Mouse (Mus musculus) duodenum, adult 2 months (tissue): ENCODE data around the gene Nectin4. TPM values are rescaled to one million over a fixed set of nuclear protein-coding genes. Genes with fewer than 3 reads are reported as not detected.

ENCODE experiments used
- polyA plus RNA-seq: library from polyadenylated mRNA; depleted of rRNA; stranded (reverse); fragments of >200 nt; gene quantifications from 2 replicates; pipeline ENCODE4 v1.2.3, GENCODE M21; 2012; ENCODE audit warnings: low replicate concordance; rRNA removed

Nectin4 gene
- 0.15 and 1.1 TPM in 2 replicates for polyA plus RNA-seq

DNA sequence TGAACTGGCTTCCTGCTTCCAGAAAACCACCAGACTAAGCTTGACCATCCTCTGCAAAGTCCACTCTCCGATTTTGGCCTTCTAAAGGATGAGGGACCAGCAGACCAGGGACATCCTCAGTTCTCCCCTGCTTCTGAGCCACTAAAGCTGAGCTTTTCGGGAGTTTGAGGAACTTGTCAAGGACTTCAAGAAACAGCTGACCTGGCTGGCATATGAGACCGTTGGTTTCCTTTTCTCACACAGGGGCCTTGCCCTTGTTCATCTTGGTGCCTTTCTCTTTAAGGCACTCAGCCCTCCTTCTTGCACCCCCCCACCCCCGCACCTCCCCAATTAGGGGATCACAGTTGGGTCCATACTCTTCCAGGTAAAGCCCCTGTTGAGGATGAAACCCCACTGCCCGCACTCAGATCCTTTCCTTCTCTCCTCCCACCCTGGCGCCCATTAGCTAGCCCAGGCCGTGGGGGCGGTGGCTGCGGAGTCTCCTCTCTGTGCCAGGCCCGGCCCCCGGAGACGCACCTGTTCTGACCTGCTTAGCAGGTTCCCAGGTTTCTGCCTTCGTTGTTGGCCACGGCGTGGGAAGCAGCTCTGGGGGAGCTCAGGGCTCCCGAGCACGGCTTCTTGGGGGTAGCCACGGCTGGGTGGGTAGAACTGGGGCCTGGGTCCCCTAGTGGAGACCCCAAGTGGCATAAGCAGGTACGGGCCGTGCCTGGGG is at the start of gene Nectin4:
Gene Nectin4, plus strand, starts transcription at position 255 of the 712 bp plus-strand sequence.

DNA sequence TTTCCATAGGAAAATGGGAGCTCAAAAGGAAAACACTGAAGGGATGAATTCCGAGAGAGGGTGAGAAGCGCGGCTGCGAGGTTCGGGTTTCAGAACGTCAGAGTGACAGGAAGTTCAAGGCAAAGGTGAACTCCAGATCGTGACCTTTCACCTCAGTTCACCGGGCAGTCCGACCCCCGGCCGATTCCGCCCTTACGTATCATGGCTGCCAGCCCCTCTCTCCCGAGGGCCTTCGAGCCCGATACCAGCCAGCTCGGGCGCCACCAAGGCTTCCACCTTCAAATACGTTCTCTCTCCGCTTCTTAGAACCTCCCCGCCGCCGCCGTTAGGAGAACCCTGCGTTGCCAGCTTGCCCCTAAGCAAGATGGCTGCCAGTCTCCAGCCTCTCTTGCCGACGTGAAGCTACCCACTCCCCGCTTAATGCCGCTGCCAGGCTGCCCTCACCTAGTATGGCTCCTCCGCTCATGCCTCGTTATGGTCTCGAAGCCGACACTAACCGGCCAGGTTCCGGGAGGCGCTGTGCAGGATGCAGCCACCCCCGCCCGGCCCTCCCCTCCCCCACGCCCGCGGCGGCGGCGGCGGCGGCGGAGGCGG is 41.0 kb upstream of the Nectin4 start, which contains the start of gene Dedd:
Gene Dedd, plus strand, starts transcription at position 307 of the 594 bp plus-strand sequence.

DNA sequence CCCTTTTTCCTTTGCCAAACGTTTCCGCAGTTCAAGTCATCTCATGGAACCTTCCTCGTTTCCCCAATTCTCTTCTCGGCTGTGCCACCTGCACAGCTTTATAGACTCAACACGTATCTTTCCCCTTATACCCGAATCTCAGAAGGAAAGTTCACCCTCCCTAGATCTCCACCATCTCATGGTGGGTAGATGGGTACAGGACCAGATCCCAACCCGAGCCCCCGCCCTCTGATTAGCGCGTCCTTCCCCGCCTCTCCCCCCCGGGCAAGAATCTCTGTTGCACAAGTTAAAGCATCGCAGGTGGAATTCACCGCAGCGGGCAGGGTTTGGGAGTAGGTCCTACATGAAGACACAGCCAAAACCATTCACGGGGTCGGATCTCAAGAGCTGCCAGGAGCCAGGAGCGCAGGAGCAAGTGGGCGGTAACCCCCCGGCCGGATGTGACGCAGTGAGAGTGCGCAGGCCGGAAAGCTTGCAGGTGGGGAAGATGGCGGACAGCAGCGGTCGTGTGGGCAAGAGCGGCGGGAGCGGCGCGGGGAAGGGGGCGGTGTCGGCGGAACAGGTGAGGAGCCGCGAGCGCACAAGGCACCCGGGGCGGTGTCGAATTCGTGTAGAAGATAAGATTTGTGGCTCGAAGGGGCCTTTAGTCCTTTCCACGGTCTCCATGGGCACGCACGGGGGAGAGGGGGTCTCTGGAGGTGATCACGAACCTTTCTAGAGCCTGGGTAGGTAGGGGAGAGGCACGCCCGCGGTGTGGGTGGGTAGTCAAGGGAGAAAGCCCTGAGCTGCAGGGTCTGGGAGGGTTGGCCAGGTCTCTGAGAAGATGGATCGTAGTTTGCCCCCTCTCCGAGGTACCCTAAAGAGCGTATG is 24.4 kb upstream of the Nectin4 start, which contains the start of the genes Nit1 and Pfdn2:
Gene Nit1, minus strand, starts transcription at position 422 of the 870 bp plus-strand sequence.
Gene Pfdn2, plus strand, starts transcription at position 446 of the 870 bp plus-strand sequence.

DNA sequence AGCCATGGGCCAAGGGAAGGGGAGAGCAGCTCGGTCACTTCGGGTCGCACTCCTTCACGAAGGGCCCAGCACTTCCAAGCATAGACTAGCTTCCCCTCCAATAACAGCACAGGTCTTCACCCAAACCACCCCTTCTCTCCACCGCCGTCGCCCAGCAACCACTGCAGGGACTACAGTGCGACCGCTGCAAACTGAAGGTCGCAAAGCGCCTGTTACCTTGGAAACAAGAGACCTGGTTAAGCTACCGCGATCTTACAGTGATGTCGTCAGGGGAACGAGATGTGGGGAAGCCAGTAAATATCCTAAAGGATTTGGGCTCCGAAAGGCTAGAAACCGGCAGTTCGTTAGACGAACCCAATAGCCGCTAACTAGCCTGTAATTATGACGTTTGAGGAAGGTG is 9.2 kb upstream of the Nectin4 start, which contains the start of gene Klhdc9:
Gene Klhdc9, minus strand, starts transcription at position 143 of the 400 bp plus-strand sequence.

DNA sequence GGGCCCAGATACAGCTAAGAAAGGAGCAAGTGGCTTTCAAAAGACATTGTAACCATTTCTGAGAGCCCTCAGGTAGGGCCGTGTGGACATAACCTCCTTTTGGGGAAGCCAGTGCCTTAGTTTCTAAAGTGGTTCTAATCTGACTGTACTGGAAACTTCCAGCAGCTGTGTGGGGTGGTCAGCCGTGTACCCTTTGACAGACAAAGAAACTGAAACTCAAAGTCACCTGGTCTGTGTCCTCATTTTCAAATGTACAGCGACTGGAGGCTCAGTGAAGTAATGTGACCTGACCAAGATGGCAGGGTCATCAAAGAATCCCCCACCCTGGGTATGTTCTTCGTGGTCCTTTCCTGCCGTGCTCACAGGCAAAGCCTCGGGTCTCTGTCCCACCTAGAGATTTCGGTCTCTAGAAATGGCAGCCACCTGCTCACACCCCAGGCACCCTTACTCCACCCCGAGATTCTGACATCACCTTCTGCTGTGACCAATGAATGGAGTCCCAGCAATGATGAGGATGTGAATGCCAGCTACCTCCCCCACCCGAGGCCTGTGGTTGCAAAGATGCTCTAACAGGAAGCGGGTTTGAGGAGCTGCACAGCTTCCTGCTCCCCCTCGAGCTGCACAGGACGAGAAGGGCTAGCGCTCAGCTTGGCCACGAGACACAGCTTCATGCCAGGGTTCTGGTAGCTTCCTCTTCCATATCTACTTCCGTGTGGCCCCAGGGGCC is 18.6 kb downstream of the Nectin4 start, which contains the start of gene Arhgap30:
Gene Arhgap30, plus strand, starts transcription at position 579 of the 727 bp plus-strand sequence.

DNA sequence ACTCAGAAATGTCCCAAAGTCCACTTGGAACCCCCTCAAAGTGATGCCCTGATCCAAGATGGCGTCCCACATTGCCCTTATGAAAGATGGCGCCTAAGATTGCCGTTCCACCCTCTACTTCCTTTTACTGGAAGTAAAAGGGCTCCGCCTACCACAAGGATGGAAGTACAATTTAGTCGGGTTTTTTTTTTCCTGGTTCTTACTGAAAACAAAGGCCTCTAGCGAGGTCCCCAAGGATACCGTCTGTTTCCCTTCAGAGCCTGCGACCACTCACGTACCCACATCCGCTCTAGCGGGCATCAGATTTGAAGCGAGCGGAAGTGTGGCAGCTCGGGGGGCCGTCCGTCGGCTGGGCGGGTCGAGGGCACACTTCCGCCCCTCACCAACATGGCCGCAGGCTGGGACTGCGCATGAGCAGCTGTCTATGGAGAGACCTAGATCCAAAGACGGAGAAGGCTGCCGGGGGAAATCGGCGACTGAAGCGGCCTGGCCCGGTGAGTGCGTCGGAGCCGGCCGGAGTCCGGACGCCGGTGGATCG is 41.1 kb downstream of the Nectin4 start, which contains the start of gene Usf1:
Gene Usf1, plus strand, starts transcription at position 367 of the 538 bp plus-strand sequence.

DNA sequence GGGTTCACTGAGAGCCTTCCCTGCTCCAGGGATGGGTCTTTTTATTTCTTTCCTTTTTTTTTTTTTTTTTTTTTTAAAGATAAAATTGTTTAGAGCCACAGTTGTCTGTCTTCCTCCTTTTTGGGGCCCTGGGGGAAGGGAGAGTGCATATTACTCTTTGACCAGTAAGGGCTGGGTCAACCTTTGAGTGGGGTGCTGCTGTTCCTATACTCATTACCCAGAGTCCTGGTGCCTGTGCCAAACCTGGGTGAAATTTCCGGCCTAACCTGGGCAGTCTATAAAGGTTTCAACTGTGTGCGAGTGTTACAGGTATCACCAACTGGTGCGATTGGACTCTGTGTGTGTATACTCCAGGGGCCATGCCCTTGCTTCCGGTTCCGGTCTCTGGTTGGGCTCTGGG is 48.8 kb downstream of the Nectin4 start, which contains the start of gene Tstd1:
Gene Tstd1, plus strand, starts transcription at position 213 of the 400 bp plus-strand sequence.

DNA sequence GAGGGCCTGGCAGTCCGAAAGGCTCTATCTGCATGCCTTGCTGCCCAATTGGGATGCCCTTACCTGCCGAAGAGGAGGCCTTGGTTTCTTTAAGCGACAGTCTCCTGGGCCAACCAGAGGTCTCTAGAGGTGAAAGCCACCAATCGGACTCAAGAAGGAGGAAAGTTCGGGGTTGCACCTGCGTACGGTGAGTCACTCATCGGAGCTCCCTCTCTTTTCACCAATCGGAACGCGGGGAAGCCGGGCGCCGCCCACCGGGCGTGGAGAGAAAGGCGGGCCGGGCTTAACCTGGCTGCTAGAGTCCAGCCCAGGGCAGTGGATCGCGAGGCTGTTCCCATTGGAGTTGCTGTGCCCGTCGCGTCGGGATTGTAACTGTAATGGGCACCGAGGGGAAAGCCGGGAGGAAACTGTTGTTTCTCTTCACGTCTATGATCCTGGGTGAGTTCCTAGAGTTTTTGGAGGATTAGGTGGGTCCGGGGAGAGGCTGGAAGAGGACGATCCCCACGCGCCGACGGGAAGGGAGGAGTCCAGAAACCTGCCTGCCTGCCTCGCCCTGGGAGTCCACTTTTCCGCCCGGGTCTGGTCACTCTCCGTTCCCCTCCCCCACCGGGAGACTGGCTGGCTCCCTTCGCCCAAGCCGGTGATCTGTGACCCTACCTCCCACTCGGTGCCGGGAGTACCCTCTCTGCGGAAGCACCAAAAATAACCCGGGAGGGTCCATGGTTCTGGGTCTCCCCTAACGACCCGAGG is 67.5 kb downstream of the Nectin4 start, which contains the start of gene F11r:
Gene F11r, plus strand, starts transcription at position 272 of the 750 bp plus-strand sequence.

Other genes with a start within 250 kb of the Nectin4 start
- 189 and 291 TPM in 2 replicates for gene Sdhc, start 219.5 kb upstream of the Nectin4 start, polyA plus RNA-seq
- gene Mpz, start 219.4 kb upstream of the Nectin4 start, polyA plus RNA-seq = 0.25 and 0.82 TPM in 2 replicates
- gene Pcp4l1, start 173.8 kb upstream of the Nectin4 start, polyA plus RNA-seq = 27.8 and 42.5 TPM in 2 replicates
- gene Nr1i3, start 156.1 kb upstream of the Nectin4 start, polyA plus RNA-seq = 41.3 and 48.7 TPM in 2 replicates
- 26.9 and 29.4 TPM in 2 replicates for gene Tomm40l, start 147.6 kb upstream of the Nectin4 start, polyA plus RNA-seq
- gene Apoa2, start 145.0 kb upstream of the Nectin4 start, polyA plus RNA-seq = 2.0 and 3.7 TPM in 2 replicates
- 24.2 and 71.8 TPM in 2 replicates for gene Fcer1g, start 135.7 kb upstream of the Nectin4 start, polyA plus RNA-seq
- gene Adamts4, start 119.7 kb upstream of the Nectin4 start, polyA plus RNA-seq = 1.6 and 1.8 TPM in 2 replicates
- gene Ndufs2, start 118.7 kb upstream of the Nectin4 start, polyA plus RNA-seq = 127 and 139 TPM in 2 replicates
- gene B4galt3, start 99.8 kb upstream of the Nectin4 start, polyA plus RNA-seq = 86.3 and 126 TPM in 2 replicates
- gene Ppox, start 88.9 kb upstream of the Nectin4 start, polyA plus RNA-seq = 26.6 and 36.8 TPM in 2 replicates
- 30.2 and 30.4 TPM in 2 replicates for gene Usp21, start 82.1 kb upstream of the Nectin4 start, polyA plus RNA-seq
- 10.2 and 10.3 TPM in 2 replicates for gene Ufc1, start 75.1 kb upstream of the Nectin4 start, polyA plus RNA-seq
- gene Dedd, start 41.0 kb upstream of the Nectin4 start, polyA plus RNA-seq = 23.2 and 33.7 TPM in 2 replicates
- 60.9 and 66.1 TPM in 2 replicates for gene Nit1, start 24.5 kb upstream of the Nectin4 start, polyA plus RNA-seq
- gene Pfdn2, start 24.4 kb upstream of the Nectin4 start, polyA plus RNA-seq = 1.4 and 1.5 TPM in 2 replicates
- gene Klhdc9, start 9.3 kb upstream of the Nectin4 start, polyA plus RNA-seq = 0.37 and 0.47 TPM in 2 replicates
- 3.3 and 4.2 TPM in 2 replicates for gene Arhgap30, start 18.9 kb downstream of the Nectin4 start, polyA plus RNA-seq
- gene Usf1, start 41.2 kb downstream of the Nectin4 start, polyA plus RNA-seq = 58.8 and 75.3 TPM in 2 replicates
- gene Tstd1, start 48.8 kb downstream of the Nectin4 start, polyA plus RNA-seq = 97.3 and 129 TPM in 2 replicates
- 49.6 and 100 TPM in 2 replicates for gene F11r, start 67.4 kb downstream of the Nectin4 start, polyA plus RNA-seq
- 2.1 and 6.4 TPM in 2 replicates for gene Alyref2, start 133.4 kb downstream of the Nectin4 start, polyA plus RNA-seq
- gene Itln1, start 165.2 kb downstream of the Nectin4 start, polyA plus RNA-seq = 328 and 1,186 TPM in 2 replicates
- 0.41 and 1.0 TPM in 2 replicates for gene Cd244a, start 189.1 kb downstream of the Nectin4 start, polyA plus RNA-seq
- 0.28 and 0.41 TPM in 2 replicates for gene Ly9, start 237.3 kb downstream of the Nectin4 start, polyA plus RNA-seq